Mouse (Mus musculus): Measurements from ENCODE around the gene Bmp4.

DNA sequence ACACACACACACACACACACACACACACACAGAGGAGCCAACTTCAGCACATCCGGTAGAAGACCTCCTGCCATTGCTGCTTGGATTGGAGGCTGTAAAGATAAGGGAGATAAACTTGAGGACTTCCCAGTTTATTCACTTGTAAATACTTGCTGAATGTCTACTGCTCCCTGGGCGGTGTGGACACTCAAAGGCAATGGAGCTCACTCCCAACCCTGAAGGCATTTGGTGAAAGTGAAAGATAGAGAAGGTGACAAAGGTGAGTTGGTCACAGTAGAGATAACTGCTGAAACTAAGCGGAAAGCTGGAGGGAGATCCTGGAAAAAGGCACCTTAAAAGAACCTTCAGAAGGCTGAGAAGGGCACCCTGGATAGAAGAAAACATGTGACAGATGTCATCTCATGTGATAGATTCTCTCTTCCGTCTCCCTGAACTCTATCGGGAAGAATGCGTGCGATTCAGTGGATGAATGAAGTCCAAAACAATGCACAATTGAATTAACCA is 22.1 kb upstream of the Bmp4 start:
- no peak for TF ChIP-seq CTCF (IDR thresholded peaks at IDR 0.05)
- TF ChIP-seq EP300 (IDR thresholded peaks at IDR 0.05) = no peak
